Mouse (Mus musculus): Measurements from ENCODE around the gene Fezf2.

Fezf2 gene

GRCm38 (mm10) chr14:12343451-12343941, 4.5 kb downstream of the Fezf2 start:
- intact Hi-C loops (cut with DNase I) = no loop called here

GRCm38 (mm10) chr14:12342458-12343131, 5.4 kb downstream of the Fezf2 start:
- intact Hi-C loops (cut with DNase I) = no loop called here

DNA sequence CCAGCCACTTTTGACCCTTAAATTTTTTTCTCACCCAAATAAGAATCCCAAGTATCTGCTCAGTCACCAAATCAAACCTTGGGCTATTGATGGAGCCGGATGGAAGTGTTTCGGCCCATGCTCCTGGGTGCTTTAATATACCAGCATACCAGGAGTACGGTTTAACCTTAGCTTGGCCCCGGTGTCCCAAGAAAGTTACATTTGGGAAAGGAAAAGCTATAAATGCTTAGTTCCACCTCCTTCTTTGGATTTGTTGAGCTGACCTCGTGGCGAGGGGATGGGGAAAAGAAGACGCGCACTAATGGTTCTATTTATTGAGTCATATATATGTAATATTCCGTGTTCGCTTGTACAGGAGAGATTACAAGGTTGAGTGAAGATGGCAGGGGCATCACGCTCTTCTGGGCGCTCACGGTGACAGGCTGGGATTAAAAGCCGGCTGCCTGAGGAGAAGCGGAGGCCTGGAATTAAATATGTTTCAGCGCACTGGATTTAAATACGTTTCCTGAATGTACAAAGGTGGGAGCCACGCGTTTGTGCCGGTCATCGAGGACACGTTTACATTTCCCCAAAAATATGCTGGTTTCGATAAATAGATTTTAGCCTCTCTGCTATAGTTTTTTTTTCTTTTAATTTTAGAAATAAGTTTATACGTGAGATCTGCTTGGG, 6.1 kb downstream of the Fezf2 start:
- intact Hi-C loops (cut with DNase I) = no loop called here

- intact Hi-C loops (cut with DNase I) = no loop called here
These were observed 6.8 kb downstream of the Fezf2 start for GRCm38 (mm10) chr14:12341075-12341788.

DNA sequence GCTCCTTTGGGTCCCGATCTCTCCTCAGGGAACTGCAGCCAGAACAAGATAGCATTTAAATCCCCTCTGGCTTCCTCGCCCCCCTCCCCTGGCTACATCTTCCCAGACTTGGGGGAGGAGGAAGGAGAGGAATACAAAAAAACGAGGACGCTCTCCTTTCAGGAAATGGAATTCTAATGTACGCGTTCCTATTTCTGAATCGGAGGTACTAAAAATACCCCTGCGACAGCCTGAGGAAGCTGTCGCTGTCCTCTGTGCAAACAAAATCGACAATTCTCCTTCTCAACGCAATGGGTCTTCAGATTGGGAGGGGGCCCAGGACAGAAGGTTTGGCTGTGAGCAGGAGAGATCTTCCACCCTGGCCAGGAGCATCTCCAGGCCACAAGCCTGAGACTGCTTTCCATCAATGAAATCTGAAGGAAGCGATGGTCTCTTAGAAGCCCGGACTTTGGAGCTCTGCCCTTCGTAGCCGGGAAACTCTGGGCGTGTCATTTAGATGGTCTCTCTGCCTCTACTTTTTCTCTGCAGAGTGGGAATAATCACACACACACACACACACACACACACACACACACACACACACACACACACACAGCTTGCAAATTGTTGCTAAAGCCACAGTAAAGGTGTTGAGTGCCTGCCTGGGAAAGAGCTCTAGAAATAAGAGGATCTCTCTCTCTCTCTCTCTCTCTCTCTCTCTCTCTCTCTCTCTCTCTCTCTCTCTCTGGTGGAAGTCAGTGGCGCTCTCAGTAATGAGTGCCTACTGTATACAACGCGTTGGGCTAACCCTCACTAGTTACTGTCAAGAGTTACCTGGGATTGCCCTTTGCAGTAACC, 7.5 kb downstream of the Fezf2 start:
- intact Hi-C loops (cut with DNase I) = no loop called here

DNA sequence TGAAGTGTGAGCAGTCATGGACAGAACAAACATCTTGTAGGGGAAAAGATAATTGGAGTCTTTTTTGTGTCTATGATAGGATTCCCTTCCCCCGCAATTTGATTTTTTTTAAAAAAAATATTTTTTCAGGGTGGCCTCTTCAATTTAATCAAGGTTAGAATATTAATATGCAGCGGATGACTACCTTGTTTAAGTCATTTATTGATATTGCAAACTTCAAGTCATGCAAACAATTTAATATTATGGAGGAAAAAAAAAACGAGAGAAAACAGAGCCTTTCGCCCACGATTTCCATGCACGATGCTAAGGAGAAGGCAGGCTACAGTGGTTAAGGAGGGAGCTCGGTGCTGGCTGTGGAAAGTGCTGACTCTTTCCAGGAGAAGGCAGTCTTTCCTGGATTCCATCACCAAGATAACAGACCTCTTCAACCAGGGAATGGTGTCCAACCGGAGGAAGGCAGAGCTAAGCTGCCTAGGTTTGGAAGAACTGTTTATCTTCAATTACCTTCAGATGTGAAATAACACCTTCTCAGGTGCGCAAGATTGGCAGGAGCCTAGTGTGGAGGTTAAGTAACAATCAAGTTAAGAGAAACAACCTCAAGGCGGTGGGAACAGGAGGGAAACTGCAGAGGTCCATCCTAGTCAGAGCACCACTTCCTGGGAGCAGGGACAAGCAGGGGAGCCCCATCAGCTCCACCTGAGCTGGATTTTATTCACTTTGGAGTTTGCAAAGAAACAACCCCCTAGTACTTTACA, 9.0 kb downstream of the Fezf2 start:
- intact Hi-C loops (cut with DNase I) = no loop called here

GRCm38 (mm10) chr14:12337998-12338809, 9.8 kb downstream of the Fezf2 start:
- intact Hi-C loops (cut with DNase I) = no loop called here

DNA sequence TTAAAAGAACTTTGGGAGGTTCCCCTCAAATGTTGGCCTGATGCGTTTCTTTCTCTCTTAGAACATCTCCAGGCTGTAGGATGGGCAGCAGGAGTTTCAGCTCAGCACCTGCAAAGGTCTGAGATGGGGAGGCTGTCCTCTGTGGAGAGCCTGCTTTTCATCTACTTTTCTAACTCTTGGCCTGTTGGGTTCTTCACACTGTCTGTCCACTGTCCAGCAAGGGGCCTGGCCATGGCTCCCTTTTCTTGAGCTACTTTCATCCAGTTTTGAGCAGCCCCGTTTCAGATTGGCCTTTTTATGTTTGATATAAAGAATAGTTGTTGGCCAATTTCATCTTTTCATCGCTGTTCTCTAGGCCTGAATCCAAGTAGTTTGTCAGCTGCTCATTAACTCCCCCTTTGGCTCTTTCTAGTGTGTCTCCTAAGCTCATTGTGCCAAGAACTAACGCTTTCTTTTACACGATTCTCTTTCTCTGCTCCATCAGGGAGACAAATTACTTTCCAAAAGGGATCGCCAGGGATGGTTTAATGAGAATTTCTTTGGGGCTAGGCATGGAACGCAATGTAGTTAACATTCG, 10.5 kb downstream of the Fezf2 start:
- intact Hi-C loops (cut with DNase I) = no loop called here

- intact Hi-C loops (cut with DNase I) = no loop called here
These were observed 13.1 kb downstream of the Fezf2 start for GRCm38 (mm10) chr14:12334925-12335324.

DNA sequence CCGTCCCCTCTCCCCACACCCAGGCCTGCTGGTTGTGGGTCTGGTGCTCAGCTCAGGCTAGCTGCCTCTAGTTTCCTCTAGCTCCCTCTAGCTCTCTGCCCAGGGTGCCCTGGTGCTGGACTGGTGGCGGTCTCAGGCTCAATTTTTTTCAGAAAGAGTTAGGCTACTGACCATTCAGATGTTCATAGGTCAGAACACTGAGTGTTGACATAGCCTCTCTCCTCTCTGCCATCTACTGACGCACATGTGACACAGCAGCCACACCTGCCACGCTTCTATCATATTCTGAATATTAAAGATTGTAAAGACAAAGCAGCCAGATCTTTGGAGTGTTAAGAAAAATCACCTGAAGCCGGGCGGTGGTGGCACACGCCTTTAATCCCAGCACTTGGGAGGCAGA, 14.4 kb downstream of the Fezf2 start:
- intact Hi-C loops (cut with DNase I) = no loop called here

DNA sequence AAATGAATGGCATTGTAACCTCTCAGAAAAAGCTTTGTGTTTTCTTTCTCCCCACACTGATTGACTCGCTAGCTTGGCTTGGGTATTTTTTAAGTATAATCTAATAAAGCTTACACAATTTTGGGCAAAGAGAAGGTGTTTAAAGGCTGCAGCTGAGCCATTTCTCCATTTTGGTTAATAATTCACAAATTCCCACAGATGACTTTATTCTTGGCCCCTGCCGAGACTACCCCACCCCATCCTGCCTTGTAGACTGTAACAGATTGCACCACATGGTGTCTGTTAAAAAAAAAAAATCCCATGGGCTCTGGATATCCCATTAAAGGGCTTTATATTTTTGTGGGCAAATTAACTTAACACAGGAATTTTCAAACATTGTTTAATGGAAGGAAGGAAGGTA, 44.9 kb downstream of the Fezf2 start:
- intact Hi-C loops (cut with DNase I) = loop anchor here (5.0 kb wide), 1 partner anchor 96 kb away; no protein-coding TSS in a partner anchor

DNA sequence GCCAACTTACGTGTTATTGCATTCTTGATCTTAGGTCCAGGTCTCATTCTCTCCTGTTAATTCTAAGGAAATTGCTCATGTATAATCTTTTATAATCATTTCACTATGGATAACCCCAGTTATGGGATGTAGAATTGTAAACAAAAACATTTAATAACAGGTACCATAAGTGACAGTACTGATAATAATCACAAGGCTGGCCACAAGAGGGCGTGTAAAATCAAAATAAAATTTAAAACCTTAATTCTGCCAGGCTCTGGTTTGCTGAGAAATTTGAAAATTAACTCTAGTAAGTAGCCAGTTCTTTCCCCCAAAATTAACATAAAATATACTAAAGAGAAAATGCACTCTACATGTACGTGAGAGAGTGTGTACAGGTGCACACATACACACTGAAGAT, 47.3 kb downstream of the Fezf2 start:
- intact Hi-C loops (cut with DNase I) = loop anchor here (5.0 kb wide), 1 partner anchor 93 kb away; no protein-coding TSS in a partner anchor

DNA sequence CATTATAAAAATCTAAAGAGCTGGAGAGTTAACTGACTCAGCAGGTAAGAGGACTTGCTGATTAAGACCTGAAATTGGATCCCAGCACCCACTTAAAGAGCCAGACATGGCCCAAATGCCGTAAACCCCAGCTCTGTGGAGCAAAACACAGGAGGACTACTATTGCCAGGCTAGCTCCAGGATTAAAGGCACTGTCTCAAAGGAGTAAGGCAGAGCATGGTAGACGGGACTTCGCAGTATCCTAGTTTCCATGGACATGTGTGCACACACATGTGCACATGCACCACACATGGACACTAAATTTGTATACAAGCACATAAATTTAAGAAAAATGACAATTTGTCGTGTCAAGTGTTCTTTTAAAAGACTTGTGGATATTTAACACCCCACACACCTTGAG, 47.7 kb downstream of the Fezf2 start:
- intact Hi-C loops (cut with DNase I) = loop anchor here (5.0 kb wide), 1 partner anchor 93 kb away; no protein-coding TSS in a partner anchor

- intact Hi-C loops (cut with DNase I) = loop anchor here (5.0 kb wide), 2 partner anchors 92 to 233 kb away; no protein-coding TSS in a partner anchor
These were observed 48.3 kb downstream of the Fezf2 start for GRCm38 (mm10) chr14:12299654-12300053.

GRCm38 (mm10) chr14:12299171-12299570, 48.8 kb downstream of the Fezf2 start:
- intact Hi-C loops (cut with DNase I) = loop anchor here (5.0 kb wide), 1 partner anchor 233 kb away; no protein-coding TSS in a partner anchor

GRCm38 (mm10) chr14:12296391-12296790, 51.6 kb downstream of the Fezf2 start:
- intact Hi-C loops (cut with DNase I) = loop anchor here (5.0 kb wide), 1 partner anchor 236 kb away; no protein-coding TSS in a partner anchor
